ENCODE assay signal across 22 mouse cellular contexts in the genomic region with DNA sequence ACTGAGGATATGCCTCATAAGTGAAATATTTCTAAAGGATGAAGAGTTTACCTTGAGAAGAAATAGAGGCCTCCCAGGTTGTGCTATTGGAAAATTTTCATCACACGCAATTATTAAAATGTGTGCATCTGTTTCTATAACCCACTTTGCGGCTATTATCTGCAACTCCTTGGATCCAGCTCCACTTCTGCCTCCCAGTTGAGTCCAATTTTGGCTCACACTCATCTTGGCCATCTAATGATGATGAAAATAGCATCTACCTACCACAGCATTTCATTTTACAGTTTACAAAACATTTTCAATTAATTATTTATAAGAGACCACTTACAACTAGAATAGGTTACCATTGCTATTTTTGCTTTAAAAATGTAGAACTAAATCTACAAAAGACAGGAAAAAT.
"Had no signal": no experiment of that assay in that cellular context is flagged by ENCODE, and none has a peak within 500 bp of the region (broad histone marks: within the 10 kb centered on the region; RNA-seq: fewer than 3 reads in every experiment).

No protein-coding gene starts in this region.

- DNase-seq: kidney, postnatal 25 days; layer of hippocampus, adult 9-11 months; liver, postnatal 0 days; lung, embryonic 14.5 days; right cerebral cortex, adult 18-20 months; right cerebral cortex, postnatal 14 days; right cerebral cortex, postnatal 4 days; thymus, adult 2 months; thymus, postnatal 14 days; thymus, postnatal 4 days had no signal

- H3K4me1 ChIP-seq: limb, embryonic 15.5 days; midbrain, embryonic 12.5 days; midbrain, embryonic 15.5 days; neural tube, embryonic 12.5 days; neural tube, embryonic 15.5 days had no signal

- H3K9me3 ChIP-seq: limb, embryonic 15.5 days; midbrain, embryonic 12.5 days; midbrain, embryonic 15.5 days; neural tube, embryonic 12.5 days; neural tube, embryonic 15.5 days had no signal

- H3K36me3 ChIP-seq: limb, embryonic 15.5 days; midbrain, embryonic 12.5 days; midbrain, embryonic 15.5 days; neural tube, embryonic 12.5 days; neural tube, embryonic 15.5 days had no signal

- H3K9ac ChIP-seq: limb, embryonic 15.5 days; liver, embryonic 14.5 days; liver, postnatal 0 days; lung, embryonic 14.5 days; midbrain, embryonic 12.5 days; midbrain, embryonic 15.5 days; neural tube, embryonic 12.5 days; neural tube, embryonic 15.5 days had no signal

- ATAC-seq: liver, postnatal 0 days; lung, postnatal 0 days; midbrain, embryonic 15.5 days had no signal

- H3K4me2 ChIP-seq: limb, embryonic 15.5 days; liver, embryonic 11.5 days; lung, embryonic 14.5 days; midbrain, embryonic 12.5 days; midbrain, embryonic 15.5 days; neural tube, embryonic 12.5 days; neural tube, embryonic 15.5 days had no signal

- H3K27me3 ChIP-seq: limb, embryonic 15.5 days; midbrain, embryonic 12.5 days; midbrain, embryonic 15.5 days; neural tube, embryonic 12.5 days; neural tube, embryonic 15.5 days had no signal

- H3K27ac ChIP-seq: kidney, postnatal 0 days; layer of hippocampus, adult 2 months; limb, embryonic 15.5 days; liver, embryonic 14.5 days; macrophage; midbrain, embryonic 12.5 days; midbrain, embryonic 15.5 days; neural tube, embryonic 12.5 days; neural tube, embryonic 15.5 days; stomach, postnatal 0 days had no signal

- H3K4me3 ChIP-seq: layer of hippocampus, adult 2 months; limb, embryonic 15.5 days; midbrain, embryonic 12.5 days; midbrain, embryonic 15.5 days; neural tube, embryonic 12.5 days; neural tube, embryonic 15.5 days had no signal
